Mouse (Mus musculus): ENCODE data around the gene Mnd1. TPM values are rescaled to one million over a fixed set of nuclear protein-coding genes. Genes with fewer than 3 reads are reported as not detected.

Gene Mnd1
- polyA plus RNA-seq, 1 experiment from 2014 or later, result 8.7 TPM

DNA sequence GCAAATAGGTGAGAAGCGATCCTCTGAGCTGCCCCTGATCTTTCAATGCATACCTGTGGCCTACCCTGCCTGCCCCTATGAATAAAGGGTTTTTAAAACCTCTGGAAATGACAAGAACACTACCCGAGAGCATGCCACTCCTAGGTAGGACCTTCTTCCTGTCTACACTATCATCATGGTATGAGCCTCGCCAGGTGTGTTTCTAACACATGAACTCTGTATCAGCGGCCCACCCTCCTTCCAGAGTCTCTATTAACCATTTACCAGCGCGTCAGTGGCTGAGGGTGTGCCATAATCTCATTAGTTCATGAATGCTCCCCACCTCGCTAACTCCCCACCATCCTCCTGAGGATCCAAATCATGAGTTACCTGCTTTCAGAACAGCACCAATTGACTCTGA is 69.2 kb downstream of the Mnd1 start:
- Histone ChIP-seq H3K9me3 (replicated peaks) (peaks cover 4% of the 10 kb centered on the region; the same call in 1 of the 2 replicates), H3K4me2 (no peak overlapping the region), H3K4me1 (replicated peaks) (no peaks in the 10 kb centered on the region), H3K4me3 (replicated peaks) (no peak overlapping the region), H3K36me3 (no peaks in the 10 kb centered on the region), H3K27ac (no peak overlapping the region), H3K9ac (no peak overlapping the region), H3K27me3 (no peaks in the 10 kb centered on the region)
- WGBS (ENCODE audit: insufficient replicate concordance), result 68% methylated on average over 7 of the region's 7 CpGs
- no peak for DNase-seq
- ATAC-seq (ENCODE audit: low read depth), result no peak

DNA sequence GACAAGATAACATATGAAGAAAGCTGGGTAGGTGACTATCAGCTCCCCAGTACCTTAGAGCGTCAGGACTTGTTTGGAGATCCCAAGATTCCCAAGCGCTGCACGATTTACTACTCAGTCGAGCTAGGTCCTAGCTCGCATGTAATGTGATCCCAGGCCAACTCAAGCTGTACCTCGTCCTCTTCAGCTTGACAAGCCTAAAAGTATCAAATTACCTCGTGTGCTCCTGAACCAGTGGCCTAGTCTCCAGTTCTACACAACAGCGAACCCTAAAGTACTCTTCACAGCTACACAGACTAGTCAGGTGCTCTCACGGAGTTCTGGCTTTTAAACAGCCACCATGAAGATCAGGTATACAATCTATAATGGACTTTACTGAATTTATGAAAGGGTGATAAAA is 70.2 kb downstream of the Mnd1 start:
- H3K9ac ChIP-seq, result no peak overlapping the region
- ATAC-seq (ENCODE audit: low read depth), result no peak

DNA sequence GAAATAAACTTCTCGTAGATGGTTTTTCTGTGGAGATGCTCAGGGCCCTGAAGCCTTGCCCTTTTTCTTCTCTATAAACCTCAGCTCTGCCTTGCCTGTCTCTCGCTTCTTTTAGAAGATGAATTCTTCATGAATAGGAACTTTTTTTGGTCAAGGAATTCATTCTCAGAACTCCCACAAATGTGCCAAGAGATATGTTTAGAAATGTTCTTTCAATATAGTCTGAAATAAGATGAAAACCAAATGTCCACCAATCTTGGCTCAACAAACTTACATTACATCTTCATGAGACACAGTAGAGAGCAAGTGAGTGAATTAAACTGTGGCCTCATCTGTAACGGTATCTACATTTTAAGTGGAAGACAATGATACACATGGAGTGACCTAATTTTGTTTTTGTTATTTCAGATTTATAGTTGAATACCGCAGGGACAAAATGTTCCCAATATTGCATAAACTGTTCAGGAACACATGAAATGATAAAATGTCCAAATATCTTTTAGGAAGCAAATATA is 74.3 kb downstream of the Mnd1 start:
- no peaks in the 10 kb centered on the region for H3K4me1 ChIP-seq (replicated peaks)
- H3K9ac ChIP-seq, result no peak overlapping the region
- no peaks in the 10 kb centered on the region for H3K36me3 ChIP-seq
- no peak for ATAC-seq (ENCODE audit: low read depth)
- no peak for DNase-seq
- 78% methylated on average over 4 of the region's 4 CpGs for WGBS (ENCODE audit: insufficient replicate concordance)
- H3K27me3 ChIP-seq, result no peaks in the 10 kb centered on the region
- no peak overlapping the region for H3K27ac ChIP-seq
- H3K4me2 ChIP-seq, result no peak overlapping the region
- H3K9me3 ChIP-seq (replicated peaks), result peaks cover 4% of the 10 kb centered on the region; the same call in 1 of the 2 replicates
- H3K4me3 ChIP-seq (replicated peaks), result no peak overlapping the region

More for the DNA sequence above, 70.2 kb downstream of the Mnd1 start:
- no peak for DNase-seq
- H3K36me3 ChIP-seq, result no peaks in the 10 kb centered on the region
- no peak overlapping the region for H3K27ac ChIP-seq
- no peak overlapping the region for H3K4me2 ChIP-seq
- no peaks in the 10 kb centered on the region for H3K4me1 ChIP-seq (replicated peaks)
- H3K9me3 ChIP-seq (replicated peaks), result peaks cover 4% of the 10 kb centered on the region; the same call in 1 of the 2 replicates
- H3K27me3 ChIP-seq, result no peaks in the 10 kb centered on the region
- WGBS (ENCODE audit: insufficient replicate concordance), result 59% methylated on average over 9 of the region's 9 CpGs
- H3K4me3 ChIP-seq (replicated peaks), result no peak overlapping the region

DNA sequence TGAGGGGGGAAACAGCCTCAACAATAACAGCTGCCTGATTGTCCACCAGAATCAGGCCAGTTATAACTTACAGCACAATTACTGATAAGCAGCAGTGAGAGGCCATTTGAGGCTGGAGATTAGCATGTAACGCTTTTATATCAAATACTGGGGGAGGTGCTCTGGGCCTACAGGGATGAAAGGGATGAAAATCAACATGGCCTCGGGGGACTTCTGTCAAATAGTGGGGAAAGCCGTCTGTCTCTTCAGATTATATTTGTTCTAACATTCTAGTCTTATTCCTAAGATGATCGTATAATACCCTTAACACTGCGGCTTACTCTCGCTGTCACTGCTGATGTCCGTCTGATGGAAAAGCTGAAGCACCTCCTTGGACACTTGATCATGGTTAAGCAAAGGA is 75.5 kb downstream of the Mnd1 start:
- H3K9me3 ChIP-seq (replicated peaks), result peaks cover 4% of the 10 kb centered on the region; the same call in 1 of the 2 replicates
- H3K27ac ChIP-seq, result no peak overlapping the region
- no peak overlapping the region for H3K4me3 ChIP-seq (replicated peaks)
- no peaks in the 10 kb centered on the region for H3K4me1 ChIP-seq (replicated peaks)
- no peaks in the 10 kb centered on the region for H3K27me3 ChIP-seq
- ATAC-seq (ENCODE audit: low read depth) (no peak), DNase-seq (no peak)
- H3K9ac ChIP-seq, result no peak overlapping the region
- 78% methylated on average over 7 of the region's 7 CpGs for WGBS (ENCODE audit: insufficient replicate concordance)
- no peaks in the 10 kb centered on the region for H3K36me3 ChIP-seq
- H3K4me2 ChIP-seq, result no peak overlapping the region

DNA sequence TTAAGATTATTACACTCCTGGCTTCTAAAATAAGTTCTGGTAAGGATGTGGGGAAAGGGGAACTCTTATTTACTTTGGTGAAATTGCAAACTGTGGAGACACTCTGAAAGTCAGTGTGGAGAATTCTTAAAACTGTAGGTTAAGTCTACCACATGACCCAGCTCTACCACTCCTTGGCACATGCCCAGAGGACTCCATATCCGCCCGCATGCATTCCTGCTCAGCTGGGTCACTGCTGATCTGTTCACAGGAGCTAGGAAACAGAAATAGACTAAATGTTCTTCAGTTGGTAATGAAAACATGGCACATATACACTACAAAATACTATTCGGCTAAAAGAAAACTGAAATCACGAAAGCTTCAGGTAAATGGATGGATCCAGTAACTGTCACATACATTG is 78.1 kb downstream of the Mnd1 start:
- ATAC-seq (ENCODE audit: low read depth) (no peak), DNase-seq (no peak)
- no peaks in the 10 kb centered on the region for H3K27me3 ChIP-seq
- no peak overlapping the region for H3K9ac ChIP-seq
- no peak overlapping the region for H3K4me2 ChIP-seq
- H3K4me1 ChIP-seq (replicated peaks), result no peaks in the 10 kb centered on the region
- 79% methylated on average over 4 of the region's 4 CpGs for WGBS (ENCODE audit: insufficient replicate concordance)
- H3K9me3 ChIP-seq (replicated peaks), result peaks cover 4% of the 10 kb centered on the region; the same call in 1 of the 2 replicates
- no peak overlapping the region for H3K4me3 ChIP-seq (replicated peaks)
- H3K36me3 ChIP-seq, result no peaks in the 10 kb centered on the region
- H3K27ac ChIP-seq, result no peak overlapping the region

DNA sequence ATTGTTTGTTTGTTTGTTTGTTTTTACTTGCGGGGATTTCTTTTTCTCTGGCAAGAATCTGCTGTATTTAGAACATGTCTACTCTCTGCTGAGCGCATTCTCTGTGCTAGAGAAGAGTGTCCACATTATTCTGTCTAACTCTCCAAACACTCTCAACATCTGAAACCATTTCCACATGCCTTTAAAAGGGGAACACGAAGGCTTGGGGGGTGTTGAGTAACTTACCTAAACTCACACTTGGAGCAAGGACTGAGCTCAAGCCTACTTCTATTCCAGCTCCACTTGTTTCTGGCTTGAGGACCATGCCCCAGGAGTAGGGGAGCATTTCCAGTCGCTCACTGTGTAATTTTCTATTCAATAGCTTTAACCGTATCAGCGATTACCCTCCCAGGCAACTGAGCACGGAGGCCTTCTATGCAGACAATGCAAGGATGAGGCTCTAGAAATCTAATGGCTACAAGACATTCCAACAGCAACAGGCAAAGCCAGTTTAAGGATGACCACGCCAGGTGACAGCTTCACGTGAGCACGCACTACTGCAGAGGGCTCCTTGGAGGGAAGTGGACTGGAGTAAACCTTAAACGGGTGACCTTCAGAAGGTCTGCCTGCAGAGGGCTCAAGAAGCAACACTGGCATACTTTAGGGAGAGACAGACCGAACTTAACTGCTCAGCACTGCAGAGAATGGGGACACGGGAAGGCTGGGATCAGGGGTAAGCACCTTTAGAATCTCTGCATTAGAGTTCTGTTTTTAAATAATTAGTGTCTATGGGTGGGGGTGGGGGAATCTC is 78.8 kb downstream of the Mnd1 start:
- WGBS (ENCODE audit: insufficient replicate concordance), result 66% methylated on average over 13 of the region's 13 CpGs
- Histone ChIP-seq H3K9me3 (replicated peaks) (no peaks in the 10 kb centered on the region), H3K4me2 (no peak overlapping the region), H3K27me3 (no peaks in the 10 kb centered on the region), H3K9ac (no peak overlapping the region), H3K4me1 (replicated peaks) (no peaks in the 10 kb centered on the region), H3K4me3 (replicated peaks) (no peak overlapping the region), H3K27ac (no peak overlapping the region), H3K36me3 (no peaks in the 10 kb centered on the region)
- no peak for DNase-seq
- no peak for ATAC-seq (ENCODE audit: low read depth)

DNA sequence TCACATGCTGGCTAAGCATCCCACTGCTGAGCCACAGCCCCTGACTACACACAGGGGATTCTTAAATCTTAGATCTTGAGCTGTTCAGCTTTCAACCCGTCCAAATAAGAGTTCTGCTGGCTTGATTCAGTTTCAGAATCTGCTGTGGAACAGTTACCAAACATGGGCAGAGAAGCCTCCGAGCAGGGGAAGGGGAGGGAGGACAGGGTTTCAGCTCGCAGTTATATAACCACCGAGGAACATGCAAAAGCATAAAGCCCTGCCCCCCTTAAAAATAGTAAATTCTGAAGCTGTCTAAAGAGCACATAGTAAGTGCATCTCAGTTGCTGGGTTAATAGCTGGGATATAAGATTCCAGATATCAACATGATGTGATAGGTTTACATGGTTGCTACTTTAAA is 80.1 kb downstream of the Mnd1 start:
- no peak overlapping the region for H3K4me2 ChIP-seq
- ATAC-seq (ENCODE audit: low read depth) (no peak), DNase-seq (no peak)
- 65% methylated on average over 4 of the region's 4 CpGs for WGBS (ENCODE audit: insufficient replicate concordance)
- no peaks in the 10 kb centered on the region for H3K36me3 ChIP-seq
- no peak overlapping the region for H3K9ac ChIP-seq
- no peaks in the 10 kb centered on the region for H3K27me3 ChIP-seq
- H3K4me3 ChIP-seq (replicated peaks), result no peak overlapping the region
- no peaks in the 10 kb centered on the region for H3K9me3 ChIP-seq (replicated peaks)
- H3K27ac ChIP-seq, result no peak overlapping the region
- no peaks in the 10 kb centered on the region for H3K4me1 ChIP-seq (replicated peaks)

DNA sequence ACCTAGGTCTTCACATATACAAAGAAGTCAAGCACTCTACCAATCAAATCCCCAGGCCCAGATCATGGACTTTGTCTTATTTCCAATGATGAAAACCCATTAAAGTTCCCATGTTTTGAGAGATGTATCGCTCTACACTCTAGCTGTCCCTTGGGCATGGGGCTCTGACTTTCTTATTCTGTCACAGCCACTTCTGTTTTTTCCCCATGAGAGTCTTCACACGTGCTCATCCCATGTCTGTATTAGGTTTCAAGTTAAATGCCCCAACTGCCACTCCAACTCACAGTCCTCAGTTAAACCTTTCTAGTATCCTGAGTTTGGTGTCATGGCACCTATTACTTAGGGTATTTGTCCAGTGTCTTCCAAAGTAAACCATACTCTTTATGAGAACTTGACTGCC is 80.8 kb downstream of the Mnd1 start:
- 60% methylated on average over 2 of the region's 2 CpGs for WGBS (ENCODE audit: insufficient replicate concordance)
- Histone ChIP-seq H3K9ac (no peak overlapping the region), H3K36me3 (no peaks in the 10 kb centered on the region), H3K4me2 (no peak overlapping the region), H3K27ac (no peak overlapping the region), H3K9me3 (replicated peaks) (no peaks in the 10 kb centered on the region), H3K4me3 (replicated peaks) (no peak overlapping the region), H3K27me3 (no peaks in the 10 kb centered on the region), H3K4me1 (replicated peaks) (no peaks in the 10 kb centered on the region)
- ATAC-seq (ENCODE audit: low read depth) (no peak), DNase-seq (no peak)

DNA sequence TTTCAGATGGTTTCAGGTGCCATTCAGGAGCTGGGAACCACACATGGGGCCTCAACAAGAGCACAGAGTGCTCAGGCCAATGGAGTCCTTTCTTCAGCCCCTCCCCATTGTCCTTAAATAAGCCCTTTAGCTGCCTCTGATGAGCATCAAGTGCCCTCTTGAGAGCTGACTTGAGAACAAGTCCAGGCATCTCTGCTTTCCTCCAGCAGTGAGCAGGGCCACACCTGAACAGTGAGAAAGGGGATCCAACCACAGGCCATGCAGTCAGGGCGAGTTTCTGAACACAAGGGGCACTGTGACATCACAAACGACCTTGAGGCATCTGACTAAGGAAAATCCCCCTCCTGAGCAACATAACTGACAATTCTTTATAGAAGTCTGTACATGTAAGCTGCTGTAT is 83.9 kb downstream of the Mnd1 start:
- Histone ChIP-seq H3K9ac (no peak overlapping the region), H3K4me1 (replicated peaks) (no peaks in the 10 kb centered on the region), H3K36me3 (no peaks in the 10 kb centered on the region), H3K9me3 (replicated peaks) (no peaks in the 10 kb centered on the region), H3K27ac (no peak overlapping the region), H3K4me3 (replicated peaks) (no peak overlapping the region), H3K4me2 (no peak overlapping the region), H3K27me3 (no peaks in the 10 kb centered on the region)
- DNase-seq (no peak), ATAC-seq (ENCODE audit: low read depth) (no peak)
- 5% methylated on average over 2 of the region's 2 CpGs for WGBS (ENCODE audit: insufficient replicate concordance)

DNA sequence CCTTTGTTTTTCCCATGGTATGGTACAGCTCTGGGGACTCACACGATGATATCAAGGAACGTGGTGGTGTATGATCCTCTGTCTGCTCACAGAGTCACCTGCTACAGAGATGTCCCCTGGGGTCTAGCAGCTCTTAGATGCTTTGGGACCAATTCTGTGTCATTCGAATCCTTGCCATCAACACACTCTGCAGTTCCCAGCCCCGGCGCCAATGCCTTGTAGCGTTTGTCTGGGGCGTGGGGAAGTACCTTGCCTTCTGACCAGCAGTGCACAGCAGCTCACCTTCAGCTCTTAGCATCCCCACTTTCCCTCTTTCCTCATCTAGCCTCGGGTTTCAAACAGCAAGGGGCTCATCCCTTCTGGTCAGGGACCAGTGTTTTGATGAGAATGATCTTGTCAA is 84.8 kb downstream of the Mnd1 start:
- H3K4me3 ChIP-seq (replicated peaks), result no peak overlapping the region
- H3K36me3 ChIP-seq, result no peaks in the 10 kb centered on the region
- ATAC-seq (ENCODE audit: low read depth) (no peak), DNase-seq (no peak)
- no peak overlapping the region for H3K4me2 ChIP-seq
- no peak overlapping the region for H3K9ac ChIP-seq
- no peak overlapping the region for H3K27ac ChIP-seq
- 58% methylated on average over 8 of the region's 8 CpGs for WGBS (ENCODE audit: insufficient replicate concordance)
- no peaks in the 10 kb centered on the region for H3K4me1 ChIP-seq (replicated peaks)
- H3K9me3 ChIP-seq (replicated peaks), result no peaks in the 10 kb centered on the region
- no peaks in the 10 kb centered on the region for H3K27me3 ChIP-seq

DNA sequence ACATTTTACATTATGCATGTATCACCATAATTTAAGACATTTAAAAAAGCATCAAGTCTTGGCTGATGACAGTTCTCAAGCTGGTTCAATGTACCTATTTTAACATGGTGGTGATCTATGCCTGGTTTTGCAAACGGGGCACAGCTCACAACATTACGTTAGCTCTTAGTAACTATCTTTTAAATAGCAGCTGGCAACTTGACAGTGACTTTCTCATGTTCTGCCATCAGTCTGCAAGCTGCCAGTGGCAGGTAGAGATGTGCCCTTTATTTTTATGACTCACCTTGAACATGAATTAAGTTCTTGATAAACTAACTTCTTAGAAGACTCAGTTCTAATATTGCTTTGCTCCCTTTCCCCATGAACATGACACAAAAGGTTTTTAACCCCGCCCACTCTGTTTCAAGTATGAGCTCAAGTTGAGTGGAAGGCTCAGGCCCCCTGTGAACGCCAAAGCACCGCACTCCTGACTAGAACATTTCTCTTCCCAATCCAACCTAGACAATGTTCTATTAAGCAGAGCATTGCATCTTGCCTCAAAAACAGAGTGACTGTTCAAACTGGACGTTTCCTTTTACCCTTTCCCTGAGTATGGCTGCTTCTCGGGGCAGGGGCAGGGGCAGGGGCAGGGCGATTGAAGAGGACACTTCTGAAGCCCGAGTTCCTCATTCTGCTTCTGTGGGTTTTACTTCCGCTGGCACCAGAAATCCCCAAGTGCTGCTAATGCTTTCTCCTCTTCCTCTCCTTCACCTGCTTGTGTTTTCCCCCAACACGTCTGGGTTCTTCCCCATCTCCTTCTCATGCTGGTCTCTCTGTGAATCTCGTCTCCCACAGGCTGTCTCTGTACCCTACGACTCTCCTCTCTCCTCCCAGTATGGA is 86.5 kb downstream of the Mnd1 start:
- no peak for ATAC-seq (ENCODE audit: low read depth)
- H3K4me3 ChIP-seq (replicated peaks), result no peak overlapping the region
- H3K4me2 ChIP-seq, result no peak overlapping the region
- H3K9ac ChIP-seq, result no peak overlapping the region
- no peak overlapping the region for H3K27ac ChIP-seq
- no peaks in the 10 kb centered on the region for H3K4me1 ChIP-seq (replicated peaks)
- DNase-seq, result no peak
- WGBS (ENCODE audit: insufficient replicate concordance), result 35% methylated on average over 13 of the region's 13 CpGs
- no peaks in the 10 kb centered on the region for H3K36me3 ChIP-seq
- no peaks in the 10 kb centered on the region for H3K9me3 ChIP-seq (replicated peaks)
- H3K27me3 ChIP-seq, result no peaks in the 10 kb centered on the region
